Mouse (Mus musculus): Measurements from ENCODE around the gene Sncg.

Sncg gene

GRCm38 (mm10) chr14:34343078-34343477 lies 31.5 kb downstream of the Sncg start:
- DNase-seq (ENCODE audit: low spot score in 2 of 2), result no peak

GRCm38 (mm10) chr14:34341993-34342392 lies 32.6 kb downstream of the Sncg start:
- no peak for DNase-seq (ENCODE audit: low spot score in 2 of 2)

GRCm38 (mm10) chr14:34339446-34339845 lies 35.1 kb downstream of the Sncg start:
- no peak for DNase-seq (ENCODE audit: low spot score in 2 of 2)

GRCm38 (mm10) chr14:34332476-34332875 lies 42.1 kb downstream of the Sncg start:
- peak in 1 of 2 experiments; percentile 68 for DNase-seq (ENCODE audit: low spot score in 2 of 2)

GRCm38 (mm10) chr14:34331886-34332285 lies 42.7 kb downstream of the Sncg start:
- no peak for DNase-seq (ENCODE audit: low spot score in 2 of 2)

GRCm38 (mm10) chr14:34330657-34331158 lies 43.9 kb downstream of the Sncg start:
- DNase-seq (ENCODE audit: low spot score in 2 of 2), result no peak

GRCm38 (mm10) chr14:34327618-34328017 lies 47.0 kb downstream of the Sncg start:
- DNase-seq (ENCODE audit: low spot score in 2 of 2), result no peak

- no peak for DNase-seq (ENCODE audit: low spot score in 2 of 2)
These were observed 48.0 kb downstream of the Sncg start for GRCm38 (mm10) chr14:34326606-34327005.

- DNase-seq (ENCODE audit: low spot score in 2 of 2), result no peak
These were observed 51.0 kb downstream of the Sncg start for GRCm38 (mm10) chr14:34323576-34324085.

All from frontal cortex, postnatal 14 days (tissue).